Mouse (Mus musculus) cerebellum, postnatal 10 days (tissue): ENCODE results near the gene Sh3rf1.

ENCODE experiments used
- DNase-seq, 2 experiments: peaks; one replicate each; pipeline ENCODE4 v3.0.0; 2021; ENCODE audit warnings: mixed read lengths in 2 of 2

Sh3rf1 gene

DNA sequence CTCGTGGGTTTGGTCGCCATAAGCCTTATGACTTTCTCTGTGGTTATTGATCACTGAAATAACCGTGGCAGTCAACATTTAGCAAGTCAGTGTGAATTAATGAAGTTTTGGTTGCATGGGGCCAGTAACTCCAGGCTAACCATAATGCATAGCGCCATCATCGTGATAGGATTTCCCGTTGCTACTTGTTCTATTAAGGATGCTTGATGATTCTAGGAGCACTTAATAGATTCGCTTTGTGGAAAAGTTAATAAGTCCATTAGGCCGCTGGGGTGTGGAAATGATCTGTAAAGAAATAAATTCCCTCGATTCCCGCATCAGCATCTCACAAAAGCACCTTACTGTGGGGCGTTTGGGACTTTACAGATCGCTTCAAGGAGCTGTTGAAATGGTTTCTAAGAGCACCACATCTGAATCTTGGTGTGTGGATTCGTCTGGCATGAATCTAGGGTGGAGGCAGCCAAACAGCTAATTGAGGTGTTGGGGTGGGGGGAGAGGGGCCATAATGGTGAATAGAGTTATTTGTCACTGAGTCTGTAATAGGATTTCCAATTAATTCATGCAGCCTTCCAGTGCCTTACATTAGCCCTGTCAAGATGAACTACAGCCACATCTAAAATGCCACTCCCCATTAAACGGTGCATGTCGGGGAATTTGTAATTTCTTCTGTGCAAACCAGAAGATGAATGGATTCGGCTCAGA lies 101.5 kb downstream of the Sh3rf1 start:
- DNase-seq, result peak in 1 of 2 experiments; percentile 22

GRCm38 (mm10) chr8:61326281-61326680 lies 102.6 kb downstream of the Sh3rf1 start:
- DNase-seq, result no peak

GRCm38 (mm10) chr8:61327333-61327732 lies 103.7 kb downstream of the Sh3rf1 start:
- DNase-seq, result no peak

DNA sequence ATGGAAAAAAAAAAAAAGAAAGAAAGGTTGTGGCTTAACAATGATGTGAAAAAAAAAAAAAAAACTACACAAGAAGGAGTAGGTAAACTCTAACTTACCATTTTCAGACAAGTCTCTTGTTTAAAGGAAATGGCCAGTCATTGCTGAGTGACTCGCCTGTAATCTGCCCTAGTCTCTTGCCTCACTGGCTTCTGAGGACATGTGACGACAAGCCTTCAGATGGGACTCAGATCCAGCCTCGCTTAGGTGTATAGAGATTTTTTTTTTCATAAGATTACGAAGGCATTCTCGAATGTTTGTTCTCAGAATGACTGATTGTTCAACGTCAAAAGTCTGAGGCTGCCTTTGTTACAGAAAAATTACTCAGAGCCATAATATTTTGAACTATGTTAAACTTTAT lies 116.0 kb downstream of the Sh3rf1 start:
- DNase-seq, result no peak

- DNase-seq, result no peak
Observed at GRCm38 (mm10) chr8:61340283-61340984, 116.8 kb downstream of the Sh3rf1 start.

DNA sequence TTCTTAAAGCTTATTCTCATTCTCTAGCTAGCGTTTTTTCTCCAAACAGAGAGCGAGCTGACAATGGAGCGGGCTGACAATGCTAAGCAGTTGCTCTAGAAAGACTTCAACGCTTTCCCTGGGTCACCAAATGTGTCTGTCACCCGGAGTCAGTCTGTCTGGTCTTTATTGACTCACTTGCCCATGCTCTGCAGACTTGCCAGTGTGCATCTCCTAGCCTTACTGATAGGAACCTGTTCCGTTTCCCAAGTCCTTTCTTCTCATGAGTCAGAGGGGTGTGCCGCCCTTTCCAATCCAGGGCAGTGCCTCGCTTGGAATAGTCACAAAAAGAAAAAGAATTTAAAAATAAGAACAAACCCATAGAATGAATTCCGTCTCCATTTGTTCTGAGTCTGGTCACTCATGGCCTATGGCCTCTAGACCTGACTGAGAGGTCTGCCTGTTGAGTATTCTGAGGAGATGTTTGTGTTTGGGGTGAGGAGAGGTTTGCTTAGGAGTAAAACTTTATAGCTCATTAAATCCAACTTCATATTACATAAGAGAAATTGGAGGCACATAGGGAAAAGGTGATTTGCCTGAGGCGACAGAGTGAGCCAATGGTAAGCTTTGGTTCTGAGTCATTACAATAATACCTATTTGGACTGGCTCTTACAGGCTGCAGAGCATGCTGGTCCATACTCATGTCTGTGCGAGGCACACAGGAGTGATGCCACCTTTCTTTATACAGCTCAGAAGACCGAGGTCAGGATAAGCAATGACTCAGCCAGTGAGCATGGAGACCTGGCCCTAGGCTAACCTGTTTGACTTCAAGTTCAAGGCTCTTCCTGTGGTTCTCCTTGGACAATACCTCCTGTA lies 118.1 kb downstream of the Sh3rf1 start:
- no peak for DNase-seq

GRCm38 (mm10) chr8:61342473-61343026 lies 118.9 kb downstream of the Sh3rf1 start:
- DNase-seq, result no peak

DNA sequence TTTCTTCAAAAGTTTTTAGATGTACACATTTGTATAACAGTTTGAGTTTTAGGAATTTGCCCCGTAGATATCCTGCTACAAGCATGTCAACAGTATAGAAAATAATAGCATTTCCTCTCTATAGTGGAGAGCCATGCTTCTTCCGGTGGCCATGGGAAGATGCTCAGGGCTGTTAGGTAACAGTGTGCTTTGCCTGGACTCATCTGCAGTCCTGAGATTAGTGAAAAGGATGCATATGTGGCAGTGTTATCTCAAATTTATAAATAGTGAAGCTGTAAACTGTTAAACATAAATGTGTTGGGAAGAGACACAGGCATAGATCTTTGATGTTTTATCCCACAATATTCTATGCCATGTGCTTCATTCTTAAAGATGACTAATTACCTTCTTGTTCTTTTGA lies 120.8 kb downstream of the Sh3rf1 start:
- DNase-seq, result no peak

DNA sequence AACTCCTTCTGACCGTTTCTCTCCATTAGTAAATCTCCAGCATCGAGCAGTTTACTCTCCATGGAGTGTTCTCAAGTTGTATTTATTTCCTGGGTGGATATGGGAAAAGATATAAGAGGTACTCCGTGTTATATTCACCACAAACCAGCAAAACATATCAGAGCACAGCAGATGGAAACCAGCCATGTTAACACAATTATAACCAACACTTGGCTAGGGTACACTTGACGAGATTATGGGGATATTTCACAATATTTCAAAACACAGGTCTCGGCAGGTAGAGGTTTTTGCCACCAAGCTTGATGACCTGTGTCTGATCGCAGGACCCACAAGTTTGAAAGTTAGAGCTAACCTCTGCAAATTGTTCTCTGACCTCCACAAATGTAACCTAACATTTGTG lies 123.3 kb downstream of the Sh3rf1 start:
- no peak for DNase-seq

GRCm38 (mm10) chr8:61347526-61347925 lies 123.9 kb downstream of the Sh3rf1 start:
- no peak for DNase-seq

- DNase-seq, result peak in 1 of 2 experiments; percentile 15
Observed at GRCm38 (mm10) chr8:61348029-61348428, 124.4 kb downstream of the Sh3rf1 start.

- peak in 1 of 2 experiments; percentile 5 for DNase-seq
Observed at GRCm38 (mm10) chr8:61348518-61348917, 124.8 kb downstream of the Sh3rf1 start.

- DNase-seq, result no peak
Observed at GRCm38 (mm10) chr8:61350443-61350842, 126.8 kb downstream of the Sh3rf1 start.

DNA sequence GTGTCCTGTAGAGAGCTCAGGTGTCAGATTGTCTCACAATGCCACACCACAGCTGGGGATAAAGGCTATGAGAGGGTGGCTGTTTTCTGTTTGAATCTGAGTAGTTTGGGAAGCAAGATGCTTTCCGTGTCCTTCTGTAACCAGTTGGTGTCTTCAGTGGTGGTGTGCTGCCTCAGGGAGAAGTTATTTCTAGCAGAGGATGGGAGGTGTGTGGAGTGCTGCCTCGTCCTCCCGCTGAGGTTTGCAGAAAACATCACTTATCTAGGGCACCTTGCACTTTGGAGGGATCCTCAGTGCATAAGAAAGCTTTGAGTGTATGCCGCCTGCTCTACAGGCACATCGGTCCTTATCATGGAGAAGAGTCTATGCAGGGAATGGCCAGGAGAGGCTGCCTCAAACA lies 128.0 kb downstream of the Sh3rf1 start:
- DNase-seq, result no peak

GRCm38 (mm10) chr8:61355503-61355902 lies 131.8 kb downstream of the Sh3rf1 start:
- no peak for DNase-seq

GRCm38 (mm10) chr8:61359004-61359403 lies 135.3 kb downstream of the Sh3rf1 start:
- no peak for DNase-seq

DNA sequence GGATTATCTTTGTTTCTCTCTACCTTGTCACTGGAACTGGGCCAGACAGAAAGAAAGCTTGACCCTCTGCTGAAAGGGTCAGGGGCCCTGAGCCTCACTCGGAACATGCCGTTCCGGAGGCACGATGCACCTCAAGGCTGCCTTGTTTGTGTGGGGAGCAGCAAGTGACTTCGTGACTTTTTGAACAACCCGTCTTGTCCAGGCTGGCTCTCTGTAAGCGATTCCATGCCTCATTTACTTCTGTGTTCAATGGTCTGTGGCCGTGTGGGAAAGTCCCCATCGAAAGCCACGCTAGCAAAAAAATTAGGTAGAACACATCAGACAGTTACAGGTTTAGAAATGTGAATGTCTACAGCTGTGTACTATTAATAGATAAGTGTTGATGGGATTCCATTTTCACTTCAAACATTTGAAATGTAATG lies 136.2 kb downstream of the Sh3rf1 start:
- peak; percentile 16 to 25 for DNase-seq

DNA sequence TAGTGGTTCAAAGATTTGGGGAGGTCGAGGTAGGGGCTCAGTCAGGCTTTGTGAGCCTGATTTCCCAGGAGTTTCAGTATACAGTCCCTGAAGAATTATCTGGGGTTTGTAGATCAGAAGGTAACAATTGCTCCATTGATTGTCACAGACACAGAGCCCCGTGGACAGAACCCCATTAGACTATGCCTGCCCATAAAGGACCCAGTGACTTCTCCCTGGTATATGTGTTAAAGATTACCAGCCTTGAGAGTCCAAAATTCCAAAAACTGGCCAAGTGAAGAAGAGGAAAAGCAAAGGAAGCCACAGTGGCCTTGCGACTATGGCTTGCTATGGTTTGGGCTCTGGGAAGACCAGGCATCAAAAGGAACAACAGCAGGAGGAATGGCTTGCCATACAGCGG lies 136.7 kb downstream of the Sh3rf1 start:
- DNase-seq, result no peak

DNA sequence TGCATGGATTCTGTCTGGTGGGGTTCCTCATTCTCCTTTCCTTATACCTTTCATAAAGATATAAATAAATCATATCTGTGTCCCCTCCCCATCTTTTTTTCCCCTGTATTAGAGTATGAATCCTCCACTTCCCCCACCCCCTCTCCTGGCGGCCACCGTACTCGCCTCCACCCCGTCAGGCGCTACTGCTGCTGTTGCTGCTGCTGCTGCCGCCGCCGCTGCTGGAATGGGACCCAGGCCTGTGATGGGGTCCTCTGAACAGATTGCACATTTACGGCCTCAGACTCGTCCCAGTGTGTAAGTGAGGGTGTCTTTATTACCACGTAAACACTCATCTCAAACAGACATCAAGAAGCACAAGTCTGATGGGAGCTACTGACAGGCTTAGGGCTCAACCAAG lies 137.8 kb downstream of the Sh3rf1 start:
- no peak for DNase-seq

- DNase-seq, result no peak
Observed at GRCm38 (mm10) chr8:61362301-61362913, 138.7 kb downstream of the Sh3rf1 start.

DNA sequence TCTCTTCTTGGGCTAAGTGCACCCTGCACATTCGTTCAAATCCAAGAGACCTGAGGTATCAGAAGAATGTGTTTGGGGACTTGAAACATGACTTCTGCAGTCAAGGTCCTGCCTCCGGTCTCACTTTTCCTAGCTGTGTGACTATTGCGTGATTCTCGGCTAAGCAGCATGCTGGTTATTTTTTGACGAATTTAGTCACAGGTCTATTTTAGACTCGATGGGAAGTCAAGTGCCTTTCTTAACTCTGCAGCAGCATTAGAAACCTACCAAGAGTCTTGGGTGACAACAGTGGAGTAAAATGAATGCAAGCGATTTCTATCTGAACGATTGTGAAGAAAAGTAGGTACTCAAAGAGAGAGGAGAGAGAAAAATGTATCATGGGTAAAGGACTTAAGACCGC lies 149.6 kb downstream of the Sh3rf1 start:
- DNase-seq, result no peak

- DNase-seq, result no peak
Observed at GRCm38 (mm10) chr8:61374059-61374755, 150.5 kb downstream of the Sh3rf1 start.
